Comparison of ENCODE assay signal across 15 mouse cellular contexts in genomic region chr11:24239631-24240030, GRCm38 (mm10).
"Had no signal": no experiment of that assay in that cellular context is flagged by ENCODE, and none has a peak within 500 bp of the region (broad histone marks: within the 10 kb centered on the region; RNA-seq: fewer than 3 reads in every experiment).

No protein-coding gene starts in this region.

- H3K27ac ChIP-seq: limb, embryonic 12.5 days; limb, embryonic 15.5 days; liver, embryonic 14.5 days; stomach, embryonic 15.5 days had no signal

- H3K4me3 ChIP-seq: limb, embryonic 12.5 days; limb, embryonic 15.5 days; stomach, embryonic 15.5 days had no signal

- ATAC-seq: liver, postnatal 0 days had no signal

- H3K4me2 ChIP-seq: limb, embryonic 12.5 days; limb, embryonic 15.5 days; liver, embryonic 11.5 days; lung, embryonic 14.5 days; midbrain, embryonic 11.5 days; stomach, embryonic 15.5 days had no signal

- H3K9ac ChIP-seq: limb, embryonic 12.5 days; limb, embryonic 15.5 days; liver, embryonic 14.5 days; liver, postnatal 0 days; lung, embryonic 14.5 days; stomach, embryonic 15.5 days had no signal

- H3K9me3 ChIP-seq: limb, embryonic 12.5 days; limb, embryonic 15.5 days; stomach, embryonic 15.5 days had no signal

- H3K36me3 ChIP-seq: limb, embryonic 12.5 days; limb, embryonic 15.5 days; stomach, embryonic 15.5 days had no signal

- DNase-seq: kidney, postnatal 14 days; kidney, postnatal 4 days; left cerebral cortex, postnatal 4 days; liver, postnatal 0 days; lung, embryonic 14.5 days; lung, postnatal 10 days; lung, postnatal 36 days; midbrain, embryonic 14.5 days; thymus, postnatal 25 days had no signal

- H3K27me3 ChIP-seq: limb, embryonic 12.5 days; limb, embryonic 15.5 days; stomach, embryonic 15.5 days had no signal
